Mouse (Mus musculus): ENCODE measurements around the gene Zfp296.

DNA sequence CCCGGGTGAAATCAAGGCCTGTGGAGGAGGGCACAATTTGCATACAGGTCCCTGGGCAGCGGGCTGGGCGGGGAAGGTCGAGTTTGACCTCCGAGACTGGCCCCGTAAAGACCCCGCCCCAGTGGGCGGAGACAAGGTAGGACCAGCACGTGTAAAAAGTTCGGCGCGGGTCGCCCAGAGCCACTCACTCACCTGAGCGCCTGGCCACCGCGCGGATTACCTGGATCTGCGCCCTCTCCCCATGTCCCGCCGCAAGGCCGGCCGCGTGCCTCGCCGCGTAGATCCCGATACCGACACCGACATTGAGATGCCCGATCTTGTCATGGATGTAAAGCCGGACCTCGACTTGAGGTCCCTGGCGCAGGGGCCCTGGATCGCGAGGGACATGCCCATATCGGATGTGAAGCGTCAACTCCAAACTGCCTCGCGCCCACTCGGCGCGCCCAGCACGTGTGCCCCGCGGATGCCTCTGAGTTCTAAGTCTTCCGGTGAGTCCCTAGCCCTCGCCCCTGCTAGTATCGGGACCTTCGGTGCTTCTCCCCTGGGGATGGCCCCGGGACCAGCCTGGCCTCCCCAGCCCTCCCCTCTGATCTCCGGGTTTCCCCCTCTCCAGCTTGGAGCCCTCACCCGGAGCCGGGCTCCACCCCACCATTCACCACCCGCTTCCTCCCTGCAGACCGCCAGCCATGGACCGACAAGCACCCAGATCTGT, at the start of gene Zfp296, which contains the start of gene Gemin7:
- no peak for TF ChIP-seq CHD2 (IDR thresholded peaks at IDR 0.05; ENCODE audit: low read depth, low read length)
- TF ChIP-seq ZNF384 (IDR thresholded peaks at IDR 0.05; ENCODE audit: low read depth, low read length): no peak
